Mouse (Mus musculus) kidney, adult 2 months (tissue): ENCODE results near the gene Otog. TPM values are rescaled to one million over a fixed set of nuclear protein-coding genes. Genes with fewer than 3 reads are reported as not detected.

Experiments used
- DNase-seq: peaks from one replicate; pipeline ENCODE4 v3.0.0; 2021
- H3K27ac ChIP-seq: fragments of 200-500 bp; 2 replicates; pipeline ENCODE4 v1.5.1; 2012; ENCODE audit warnings: low read depth, low read length, control low read depth, inconsistent platforms; ENCODE audit not compliant: insufficient read depth
- H3K27me3 ChIP-seq: fragments of 200-500 bp; replicated peaks from 2 replicates; pipeline ENCODE4 v1.6.1; 2012; ENCODE audit warnings: mild to moderate bottlenecking, moderate library complexity, low read length, inconsistent platforms; ENCODE audit not compliant: control insufficient read depth, insufficient read depth
- H3K36me3 ChIP-seq: fragments of 200-500 bp; 2 replicates; pipeline ENCODE4 v1.6.1; 2012; ENCODE audit warnings: mild to moderate bottlenecking, moderate library complexity, low read length, inconsistent platforms; ENCODE audit not compliant: control insufficient read depth, insufficient read depth
- H3K4me1 ChIP-seq: fragments of 200-500 bp; 2 replicates; pipeline ENCODE4 v1.6.1; 2011; ENCODE audit warnings: low read length; ENCODE audit not compliant: control insufficient read depth, insufficient read depth
- H3K4me3 ChIP-seq: fragments of 200-500 bp; 2 replicates; pipeline ENCODE4 v1.5.1; 2011; ENCODE audit warnings: mild to moderate bottlenecking, low read depth, low read length, control low read depth; ENCODE audit not compliant: insufficient read depth
- CTCF ChIP-seq: fragments of 200-500 bp; conservative IDR thresholded peaks from 2 replicates; pipeline ENCODE4 v1.5.1; 2011; ENCODE audit warnings: low read depth, mild to moderate bottlenecking, control low read depth, low read length, moderate library complexity, mixed read lengths; ENCODE audit not compliant: insufficient read depth, insufficient read length
- POLR2A ChIP-seq: fragments of 200-500 bp; IDR thresholded peaks from one replicate; pipeline ENCODE4 v1.6.1; 2011; ENCODE audit warnings: low read depth, low read length, control low read depth
- WGBS: fragments of 180-500 bp; shearing (Covaris S2); methylation state at CpG from one replicate; pipeline ENCODE4 v1.1.7; 2018; 5-methylcytosine and 5-hydroxymethylcytosine counted together
- polyA plus RNA-seq: library from polyadenylated mRNA; depleted of rRNA; stranded (reverse); fragments of >200 nt; gene quantifications from 2 replicates; pipeline ENCODE4 v1.2.3, GENCODE M21; 2012

Otog gene
- polyA plus RNA-seq, 1 experiment, result 0.06 TPM

DNA sequence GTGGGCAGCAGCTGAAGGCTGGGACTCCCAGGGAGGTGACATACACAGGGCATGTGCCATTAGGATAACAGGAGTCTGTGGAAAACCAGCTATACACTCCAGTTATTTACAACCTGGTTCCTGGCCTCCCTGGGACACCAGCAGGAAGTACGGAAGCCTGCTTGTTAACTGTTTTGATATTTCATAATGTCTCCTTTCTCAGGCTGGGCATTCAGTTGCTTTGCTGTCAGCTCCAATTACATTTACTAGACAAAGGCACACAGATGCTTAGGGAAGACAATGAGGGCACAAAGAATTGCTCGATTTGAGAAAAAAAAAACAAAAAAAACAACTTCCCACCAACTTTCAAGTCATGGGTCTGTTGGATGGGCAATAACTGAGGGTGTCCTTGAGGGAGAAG, 24.3 kb upstream of the Otog start:
- no peak overlapping the region for H3K4me3 ChIP-seq
- 46% methylated on average over 2 of the region's 2 CpGs for WGBS
- TF ChIP-seq POLR2A, result no peak
- TF ChIP-seq CTCF, result no peak
- H3K27me3 ChIP-seq, result no peaks in the 10 kb centered on the region
- no peak overlapping the region for H3K27ac ChIP-seq
- DNase-seq, result no peak
- no peaks in the 10 kb centered on the region for H3K4me1 ChIP-seq
- no peaks in the 10 kb centered on the region for H3K36me3 ChIP-seq

- Histone ChIP-seq H3K36me3 (no peaks in the 10 kb centered on the region), H3K27me3 (no peaks in the 10 kb centered on the region), H3K4me1 (no peaks in the 10 kb centered on the region), H3K27ac (no peak overlapping the region), H3K4me3 (no peak overlapping the region)
- TF ChIP-seq CTCF (no peak), POLR2A (no peak)
- WGBS, result 22% methylated on average over 11 of the region's 11 CpGs
- peak; percentile 34 for DNase-seq
These were observed 22.4 kb upstream of the Otog start for GRCm38 (mm10) chr7:46218415-46218814.

DNA sequence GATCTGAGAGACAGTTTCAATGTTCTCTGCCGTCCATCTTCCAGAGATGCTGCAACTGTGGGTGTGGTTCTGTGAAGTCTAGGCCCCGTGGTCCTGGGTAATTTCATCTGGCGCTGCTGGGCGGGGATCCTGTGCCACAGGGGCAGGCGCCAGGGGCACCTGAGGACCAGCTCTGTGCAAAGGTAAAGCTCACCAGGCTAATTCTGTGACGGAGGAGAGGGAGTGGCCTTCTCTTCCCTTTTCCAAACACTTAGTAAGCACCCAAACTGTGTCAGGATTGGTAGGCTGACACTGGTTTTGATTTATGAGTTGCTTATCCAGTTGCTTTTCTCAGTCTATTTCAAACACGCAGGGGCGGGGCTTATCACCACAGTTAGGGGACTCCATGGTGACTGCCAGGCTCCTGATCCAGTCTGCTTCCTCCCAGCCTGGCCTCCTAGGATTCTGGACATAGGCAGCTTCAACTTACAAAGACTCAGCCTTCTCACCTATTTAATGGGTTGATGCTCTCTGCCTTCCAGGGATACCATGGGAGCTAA, 20.1 kb upstream of the Otog start:
- Histone ChIP-seq H3K36me3 (no peaks in the 10 kb centered on the region), H3K27ac (no peak overlapping the region), H3K4me1 (no peaks in the 10 kb centered on the region), H3K4me3 (no peak overlapping the region), H3K27me3 (no peaks in the 10 kb centered on the region)
- WGBS, result 67% methylated on average over 8 of the region's 8 CpGs
- TF ChIP-seq POLR2A (no peak), CTCF (no peak)
- DNase-seq, result no peak

DNA sequence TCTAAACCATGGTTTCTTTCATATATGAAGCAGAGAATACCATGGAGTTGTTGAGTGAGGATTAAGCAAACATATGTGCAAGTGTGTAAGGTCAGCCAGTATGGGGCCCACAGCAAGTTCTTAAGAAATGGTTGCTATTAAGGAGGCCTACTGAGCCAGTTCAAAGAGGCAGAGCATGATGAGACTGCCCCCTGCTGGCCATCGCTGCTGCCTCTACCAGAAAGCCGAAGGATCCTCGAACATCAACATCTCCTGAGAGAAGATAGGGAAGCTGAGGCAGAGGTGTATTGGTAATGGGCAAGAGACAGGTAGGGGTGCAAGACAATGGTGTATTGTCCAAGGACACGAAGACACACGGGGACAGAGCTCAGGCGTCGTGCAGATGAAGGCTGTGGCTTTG, 14.5 kb upstream of the Otog start:
- no peaks in the 10 kb centered on the region for H3K27me3 ChIP-seq
- 31% methylated on average over 7 of the region's 7 CpGs for WGBS
- TF ChIP-seq POLR2A (no peak), CTCF (peak; percentile 69)
- peak; percentile 36 for DNase-seq
- no peaks in the 10 kb centered on the region for H3K4me1 ChIP-seq
- no peaks in the 10 kb centered on the region; the same call in 1 of the 2 replicates for H3K36me3 ChIP-seq
- H3K27ac ChIP-seq, result no peak overlapping the region
- no peak overlapping the region for H3K4me3 ChIP-seq

DNA sequence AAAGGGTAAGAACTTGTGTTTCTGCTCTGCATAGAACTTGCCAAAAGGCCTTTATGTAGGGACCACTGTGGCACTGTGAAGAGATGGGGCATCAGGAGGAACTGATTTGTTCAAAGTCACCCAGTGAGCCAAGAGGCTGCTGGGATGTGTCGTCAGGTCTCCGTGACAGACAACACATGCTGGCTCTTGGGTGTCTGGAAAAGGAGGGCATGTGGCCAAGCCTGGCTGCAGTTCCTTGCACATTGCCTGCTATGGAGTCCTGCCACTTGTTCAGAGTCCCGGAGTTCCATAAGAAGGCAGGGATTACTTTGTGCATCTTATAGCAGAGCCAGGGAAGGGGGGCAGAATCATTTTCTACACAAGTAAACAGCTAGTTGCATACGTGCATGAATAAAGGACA, 13.9 kb upstream of the Otog start:
- H3K4me3 ChIP-seq, result no peak overlapping the region
- H3K27me3 ChIP-seq, result no peaks in the 10 kb centered on the region
- TF ChIP-seq CTCF (no peak), POLR2A (no peak)
- no peak for DNase-seq
- 72% methylated on average over 4 of the region's 4 CpGs for WGBS
- H3K4me1 ChIP-seq, result no peaks in the 10 kb centered on the region
- no peaks in the 10 kb centered on the region; the same call in 1 of the 2 replicates for H3K36me3 ChIP-seq
- H3K27ac ChIP-seq, result no peak overlapping the region

DNA sequence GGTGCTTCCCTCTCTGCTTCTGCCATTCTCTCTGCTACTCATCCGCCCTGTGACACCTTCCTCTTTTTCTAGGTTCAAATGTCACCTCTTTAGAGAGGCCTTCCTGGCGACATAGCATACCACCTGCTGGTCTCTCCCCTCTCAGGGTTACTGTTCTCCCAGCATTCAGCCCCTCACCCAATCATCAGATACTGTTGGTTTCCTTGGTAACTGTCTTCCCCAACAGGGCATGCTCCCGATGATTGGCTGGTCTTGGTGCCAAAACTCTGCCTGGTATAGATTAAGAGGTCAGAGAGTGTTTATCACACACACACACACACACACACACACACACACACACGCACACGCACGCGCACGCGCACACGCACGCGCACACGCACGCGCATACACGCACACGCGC, 4.8 kb upstream of the Otog start:
- H3K36me3 ChIP-seq, result no peaks in the 10 kb centered on the region; the same call in 1 of the 2 replicates
- peak overlapping the region; percentile 20; the same call in 1 of the 2 replicates for H3K4me3 ChIP-seq
- H3K27me3 ChIP-seq, result no peaks in the 10 kb centered on the region
- no peak overlapping the region for H3K27ac ChIP-seq
- no peak for DNase-seq
- TF ChIP-seq CTCF (no peak), POLR2A (no peak)
- 64% methylated on average over 18 of the region's 18 CpGs for WGBS
- H3K4me1 ChIP-seq, result peaks cover 16% of the 10 kb centered on the region

- peak overlapping the region; percentile 98 for H3K27ac ChIP-seq
- WGBS, result 48% methylated on average over 15 of the region's 15 CpGs
These were observed 4.4 kb upstream of the Otog start for GRCm38 (mm10) chr7:46236363-46236762.

More at GRCm38 (mm10) chr7:46236363-46236762, 4.4 kb upstream of the Otog start:
- Histone ChIP-seq H3K36me3 (no peaks in the 10 kb centered on the region; the same call in 1 of the 2 replicates), H3K27me3 (no peaks in the 10 kb centered on the region), H3K4me1 (peaks cover 16% of the 10 kb centered on the region), H3K4me3 (peak overlapping the region; percentile 71)
- DNase-seq, result peak; percentile 80
- TF ChIP-seq POLR2A, result no peak
- no peak for TF ChIP-seq CTCF
